Mouse (Mus musculus) left cerebral cortex, adult 6 months (tissue): ENCODE results near the gene Nptx1. TPM values are rescaled to one million over a fixed set of nuclear protein-coding genes. Genes with fewer than 3 reads are reported as not detected.

Experiments used
- long read RNA-seq, 2 experiments: library from polyadenylated mRNA; unstranded; transcript quantifications; one replicate each; pipeline ENCODE4 v2.0.0; 2019 to 2020
- polyA plus RNA-seq: library from polyadenylated mRNA; unstranded; fragments of <200 nt; fragmentation: Nextera tagmentation; gene quantifications from 2 replicates; pipeline ENCODE4 v1.2.3, GENCODE M21; 2021

The Nptx1 gene
- 99.1 and 138 TPM in 2 replicates for polyA plus RNA-seq
- long read RNA-seq, experiment 1, full-length matches to known transcripts = 59 of 151 reads
- long read RNA-seq, experiment 1, partial matches to known transcripts = 3 of 151 reads
- long read RNA-seq, experiment 1, other reads (novel, unspliced or antisense) = 89 of 151 reads
- long read RNA-seq, experiment 2, full-length matches to known transcripts = 3 of 34 reads
- long read RNA-seq, experiment 2, partial matches to known transcripts = 0 of 34 reads
- long read RNA-seq, experiment 2, other reads (novel, unspliced or antisense) = 31 of 34 reads

DNA sequence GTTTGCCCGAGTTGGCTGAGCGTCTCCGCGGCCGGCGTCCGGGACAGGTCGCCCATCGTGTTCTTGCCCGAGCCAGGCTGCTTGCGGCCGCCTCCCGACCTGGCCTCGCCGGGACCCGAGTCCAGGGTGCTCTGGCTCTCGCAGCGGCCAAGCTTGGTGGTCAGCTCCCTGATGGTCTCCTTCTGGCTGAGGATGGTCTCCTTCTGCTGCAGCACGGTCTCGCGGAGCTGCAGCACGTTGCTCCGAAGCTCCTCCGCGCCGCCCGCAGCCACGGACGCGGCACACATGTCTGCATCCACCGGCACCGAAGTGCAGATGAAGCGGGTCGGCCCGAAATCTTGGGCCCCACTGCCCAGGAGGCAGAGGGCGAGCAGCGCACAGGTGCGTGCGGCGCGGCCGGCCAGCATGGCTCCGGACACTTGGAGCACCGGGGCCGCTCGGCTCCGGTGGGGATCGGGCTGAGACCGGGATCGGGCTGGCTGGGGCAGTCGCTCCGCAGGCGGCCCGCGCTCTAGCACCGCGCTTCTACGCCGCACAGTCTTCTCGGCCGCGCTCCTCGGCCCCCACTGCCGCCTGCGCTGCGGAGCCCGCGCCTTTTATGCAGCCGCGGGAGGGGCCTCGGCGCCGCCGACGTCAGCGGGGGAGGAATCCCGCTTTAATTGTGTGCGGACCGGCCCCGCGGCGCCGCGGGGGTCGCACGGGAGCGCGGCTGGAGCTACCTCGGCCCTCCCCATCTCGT is at the start of gene Nptx1:
Nptx1 (minus strand) TSS at position 571 of the 739 bp plus-strand sequence.

GRCm38 (mm10) chr11:119490861-119491689 is 56.5 kb downstream of the Nptx1 start, which contains the start of gene Endov:
Gene Endov, plus strand, starts transcription at chr11:119491347.

Other genes starting within 250 kb of the Nptx1 start
- gene Eif4a3, start 247.7 kb downstream of the Nptx1 start, polyA plus RNA-seq = 153 and 159 TPM in 2 replicates
- gene Card14, start 240.0 kb downstream of the Nptx1 start, polyA plus RNA-seq = 0.06 and 0.10 TPM in 2 replicates
- gene Sgsh, start 192.2 kb downstream of the Nptx1 start, polyA plus RNA-seq = 2.5 and 3.2 TPM in 2 replicates
- gene Slc26a11, start 192.2 kb downstream of the Nptx1 start, polyA plus RNA-seq = 2.9 and 3.0 TPM in 2 replicates
- gene Rnf213, start 154.7 kb downstream of the Nptx1 start, polyA plus RNA-seq = 0.60 and 0.70 TPM in 2 replicates
- 5.5 and 8.8 TPM in 2 replicates for gene Endov, start 56.4 kb downstream of the Nptx1 start, polyA plus RNA-seq
- gene Rptor, start 55.2 kb upstream of the Nptx1 start, polyA plus RNA-seq = 9.8 and 20.5 TPM in 2 replicates